Mouse (Mus musculus) bone marrow macrophage, adult 2 months (primary cell): Measurements from ENCODE around the gene Uts2b.

ENCODE experiments used
- CTCF ChIP-seq: IDR thresholded peaks from 2 replicates; pipeline ENCODE4 v1.5.1; 2012; ENCODE audit warnings: low read depth, mild to moderate bottlenecking, low read length, moderate library complexity
- POLR2A ChIP-seq: IDR thresholded peaks from 2 replicates; pipeline ENCODE4 v1.6.1; 2012; ENCODE audit warnings: mild to moderate bottlenecking, low read depth, low read length, borderline replicate concordance

GRCm38 (mm10) chr16:27389534-27390282 is 19.7 kb upstream of the Uts2b start:
- no peak for TF ChIP-seq POLR2A
- no peak for TF ChIP-seq CTCF
